Mouse (Mus musculus): Measurements from ENCODE around the gene Etv2. TPM values are rescaled to one million over a fixed set of nuclear protein-coding genes. Genes with fewer than 3 reads are reported as not detected.

The Etv2 gene
- not detected for total RNA-seq (2022)

DNA sequence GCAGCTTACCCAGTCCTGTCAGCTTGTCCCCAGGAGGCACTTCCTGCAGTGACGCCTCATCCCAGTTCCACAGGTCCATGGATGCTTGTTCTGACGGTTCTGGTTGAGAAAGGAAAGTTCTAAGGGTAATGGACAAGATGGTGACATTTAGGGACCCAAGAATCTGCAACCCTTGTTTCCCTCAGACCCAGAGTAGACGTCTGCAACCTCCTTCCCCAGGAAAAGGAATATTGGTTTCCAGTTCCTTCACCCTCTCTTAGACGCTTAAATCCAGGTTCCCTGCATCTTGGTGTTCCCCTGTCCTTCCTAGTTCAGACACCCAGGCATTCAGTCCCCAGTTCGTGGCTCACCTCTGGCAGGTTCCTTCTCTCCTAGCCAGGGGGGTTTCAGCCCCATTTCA, at the start of gene Etv2:
Gene Etv2, minus strand, starts transcription at position 101 of the 400 bp plus-strand sequence.
- no peak for DNase-seq (ENCODE audit: low spot score in 2 of 2)

DNA sequence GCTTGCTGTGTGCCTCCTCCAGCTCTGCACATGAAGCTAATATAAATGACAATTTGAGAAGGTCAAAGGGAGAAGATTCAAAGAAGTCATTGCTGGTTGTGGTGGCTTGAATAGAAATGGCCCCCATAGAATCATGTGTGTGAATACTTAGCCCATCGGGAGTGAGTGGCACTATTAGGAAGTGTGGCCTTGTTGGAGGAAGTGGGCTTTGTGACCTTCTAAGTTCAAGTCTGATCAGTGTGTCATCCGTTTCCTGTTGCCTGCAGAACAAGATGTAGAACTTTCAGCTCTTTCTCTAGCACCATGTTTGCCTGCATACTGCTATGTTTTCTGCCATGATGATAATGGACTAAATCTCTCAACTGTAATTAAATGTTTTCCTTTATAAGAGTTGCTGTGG, 47.8 kb upstream of the Etv2 start:
- DNase-seq (ENCODE audit: low spot score in 2 of 2) = no peak

DNA sequence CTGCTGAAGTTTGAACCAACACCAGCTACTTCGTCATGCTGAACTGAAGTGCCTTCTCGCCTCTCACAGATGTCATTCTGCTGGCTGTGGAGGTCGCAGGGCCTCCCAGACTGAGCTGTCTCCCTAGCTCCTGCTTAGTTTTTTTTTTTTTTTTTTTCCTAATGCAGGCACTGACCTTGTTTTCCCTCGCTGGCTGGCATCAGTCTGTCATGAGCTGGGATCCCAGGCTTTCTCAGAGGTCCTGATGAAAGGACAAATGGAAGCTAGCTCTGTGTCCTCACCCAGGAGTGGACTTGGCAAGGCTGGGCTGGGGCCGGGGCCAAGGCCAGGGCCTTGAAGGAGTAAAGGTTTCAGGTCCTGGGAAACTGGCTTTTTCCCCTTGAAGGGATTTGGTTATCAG, 46.2 kb upstream of the Etv2 start:
- no peak for DNase-seq (ENCODE audit: low spot score in 2 of 2)

DNA sequence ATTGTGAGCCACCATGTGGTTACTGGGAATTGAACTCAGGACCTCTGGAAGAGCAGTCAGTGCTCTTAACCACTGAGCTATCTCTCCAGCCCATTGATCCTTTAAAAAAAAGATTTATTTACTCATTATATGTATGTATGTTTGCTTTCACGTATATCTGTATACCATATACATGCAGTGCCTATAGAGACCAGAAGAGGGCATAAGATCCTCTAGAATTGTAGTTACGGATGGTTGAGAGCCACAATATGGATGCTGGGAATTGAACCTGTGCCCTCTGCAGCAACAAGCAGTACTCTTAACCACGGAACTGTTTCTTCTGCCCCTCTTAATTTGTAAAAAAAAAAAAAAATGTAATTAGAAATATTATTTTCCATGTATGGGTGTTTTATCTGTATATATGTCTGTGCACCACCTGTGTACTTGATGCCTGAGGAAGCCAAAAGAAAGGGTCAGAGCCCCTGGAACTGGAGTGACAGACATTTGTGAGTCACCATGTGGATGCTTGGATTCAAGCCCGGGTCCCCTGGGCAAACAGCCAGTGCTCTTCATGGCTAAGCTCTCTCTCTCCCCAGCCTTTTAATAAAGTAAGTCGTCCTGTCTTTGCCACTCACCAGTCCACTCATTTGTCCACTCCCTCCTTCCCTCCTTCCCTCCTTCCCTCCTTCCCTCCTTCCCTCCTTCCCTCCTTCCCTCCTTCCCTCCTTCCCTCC, 42.8 kb upstream of the Etv2 start:
- DNase-seq (ENCODE audit: low spot score in 2 of 2) = no peak

GRCm38 (mm10) chr7:30671480-30671879, 35.8 kb upstream of the Etv2 start, which contains the start of gene Pmis2:
Pmis2 (minus strand) TSS chr7:30671605.
- DNase-seq (ENCODE audit: low spot score in 2 of 2) = no peak

GRCm38 (mm10) chr7:30669229-30669628, 33.6 kb upstream of the Etv2 start:
- no peak for DNase-seq (ENCODE audit: low spot score in 2 of 2)

DNA sequence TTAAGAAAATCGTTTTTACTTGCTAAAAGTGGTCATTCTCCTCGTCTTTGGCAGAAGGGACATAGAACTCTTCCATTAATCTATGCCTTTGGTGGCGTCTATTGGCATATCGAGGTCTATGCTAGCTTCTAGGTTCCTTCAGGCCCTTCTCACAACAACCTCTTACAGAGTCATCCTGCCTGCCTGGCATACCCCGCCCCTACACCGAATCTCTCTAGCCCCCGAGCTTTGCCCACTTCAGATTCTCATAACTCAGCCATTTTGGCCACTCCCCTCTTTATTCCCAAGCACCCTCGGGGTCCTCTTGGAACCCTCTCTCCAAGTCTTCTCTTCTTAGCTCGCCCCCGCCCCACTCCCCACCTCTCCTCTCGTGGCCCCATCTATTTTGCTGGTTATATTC, 29.7 kb upstream of the Etv2 start:
- no peak for DNase-seq (ENCODE audit: low spot score in 2 of 2)

GRCm38 (mm10) chr7:30664529-30665200, 29.0 kb upstream of the Etv2 start, which contains the start of gene Haus5:
Haus5 (minus strand) TSS chr7:30664994.
- peak; percentile 78 to 90 for DNase-seq (ENCODE audit: low spot score in 2 of 2)

DNA sequence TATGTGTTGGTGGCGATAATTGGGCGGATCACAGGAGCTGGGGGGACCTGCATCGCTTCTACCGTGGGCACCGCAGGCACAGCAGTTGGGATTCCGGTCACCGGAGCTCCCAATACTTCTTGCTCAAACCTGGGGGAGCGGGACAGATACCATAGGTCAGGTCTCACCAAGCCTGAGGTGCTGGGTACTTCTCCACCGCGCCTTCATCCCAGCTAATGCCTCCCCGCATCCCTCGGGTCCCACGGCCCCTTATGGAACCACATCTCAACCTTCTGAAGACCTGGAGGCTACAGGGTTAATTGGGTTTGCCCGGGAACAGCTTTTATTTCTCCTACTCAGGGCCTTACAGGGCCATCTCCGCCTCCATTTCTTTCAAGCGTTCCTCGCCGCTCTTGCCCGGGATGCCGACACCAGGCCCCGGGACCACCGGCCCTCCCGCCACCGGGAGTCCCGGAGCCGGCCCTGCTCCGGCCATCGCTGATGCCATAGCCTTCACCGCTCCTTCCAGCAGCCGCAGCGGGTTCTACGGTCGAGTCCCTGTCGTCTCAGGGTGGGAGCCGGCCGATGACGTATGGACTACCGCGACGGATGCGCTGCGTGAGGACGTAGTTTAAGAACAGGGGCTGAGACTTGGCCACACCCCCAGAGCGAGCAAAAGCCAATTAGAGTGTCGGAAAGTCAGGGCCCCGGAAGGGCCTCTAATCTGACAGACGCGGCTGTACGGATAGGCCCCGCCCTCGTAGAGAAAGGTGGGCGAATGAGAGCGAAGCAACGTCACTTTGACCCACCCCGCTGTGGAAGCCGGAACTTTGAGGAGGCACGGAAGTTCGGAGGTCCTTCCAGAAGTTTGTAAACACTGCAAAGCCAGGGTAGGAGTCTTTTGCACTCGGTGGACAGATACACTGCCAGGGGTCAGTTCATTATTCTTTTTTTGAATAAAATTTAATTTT, 14.2 kb upstream of the Etv2 start, which contains the start of gene Rbm42:
Gene Rbm42, minus strand, starts transcription at position 727 of the 950 bp plus-strand sequence.
- peak; percentile 94 to 99 for DNase-seq (ENCODE audit: low spot score in 2 of 2)

GRCm38 (mm10) chr7:30639083-30639482, 3.4 kb upstream of the Etv2 start:
- DNase-seq (ENCODE audit: low spot score in 2 of 2) = no peak

DNA sequence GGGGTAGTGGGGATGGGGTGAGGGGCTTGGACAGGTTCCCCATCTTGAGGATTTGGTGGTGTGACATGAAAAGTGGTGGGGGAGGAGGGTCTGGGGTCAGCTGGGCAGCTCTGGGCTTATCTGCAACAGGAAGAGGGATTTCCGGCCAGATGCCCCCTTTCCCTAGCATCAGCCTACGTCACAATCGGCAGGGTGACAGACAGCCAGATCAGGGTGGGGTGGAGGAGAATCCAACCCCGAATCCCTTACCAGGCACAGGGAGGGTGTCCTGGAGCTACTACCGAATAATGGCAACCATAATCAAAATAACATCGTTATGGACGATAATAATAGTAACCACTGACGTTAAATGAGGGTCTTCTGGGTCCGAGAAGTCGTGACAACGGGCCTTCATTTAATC, 743 bp upstream of the Etv2 start:
- no peak for DNase-seq (ENCODE audit: low spot score in 2 of 2)

DNA sequence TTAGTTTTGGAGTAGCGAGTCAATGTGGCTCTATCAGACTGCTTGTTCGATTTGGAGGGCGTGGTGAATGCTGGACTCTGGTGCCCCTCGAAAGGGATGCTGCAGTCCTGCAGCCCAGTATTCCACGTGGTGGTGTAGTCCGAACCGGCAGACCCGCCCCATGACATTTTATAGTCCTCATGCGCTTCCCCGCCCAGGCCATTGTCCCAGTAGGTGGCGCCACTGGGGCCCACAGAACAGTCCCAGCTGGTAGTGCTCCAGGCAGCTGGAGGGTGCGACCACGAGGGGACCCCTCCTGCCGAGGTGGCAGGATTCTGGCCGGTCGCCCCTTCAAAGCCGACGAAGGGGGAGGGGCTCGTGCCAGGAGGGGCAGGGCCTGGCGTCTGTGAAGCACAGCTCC, 1.0 kb downstream of the Etv2 start:
- DNase-seq (ENCODE audit: low spot score in 2 of 2) = no peak

DNA sequence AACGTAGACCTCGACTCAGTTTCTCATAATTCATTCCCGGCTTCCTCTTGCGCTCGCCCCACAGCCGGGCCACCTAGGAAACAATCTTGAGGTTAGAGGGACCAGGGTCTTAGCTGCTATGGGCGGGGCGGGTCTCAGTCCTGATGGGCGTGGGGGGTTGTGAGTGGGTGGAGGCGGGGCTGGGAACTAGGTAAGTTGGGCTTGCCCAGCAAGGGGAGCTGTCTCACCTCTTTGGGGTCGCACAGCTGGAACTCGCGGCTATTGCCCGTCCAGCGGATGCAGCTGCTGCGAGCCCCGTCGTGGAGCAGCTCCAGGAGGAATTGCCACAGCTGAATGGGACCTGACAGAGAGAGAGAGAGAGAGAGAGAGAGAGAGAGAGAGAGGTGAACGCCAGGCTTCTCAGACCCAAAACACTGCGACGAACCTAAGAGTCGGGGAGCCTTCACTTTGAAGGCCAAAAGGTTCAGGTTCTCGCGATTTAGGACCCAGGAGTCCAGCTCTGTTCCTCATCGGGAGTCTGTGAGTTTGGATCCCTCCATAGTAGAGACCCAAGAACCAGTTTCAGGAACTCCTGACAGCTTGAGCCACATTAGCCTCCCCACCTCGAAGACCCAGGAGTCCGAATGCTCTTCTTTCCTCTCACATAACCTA, 1.8 kb downstream of the Etv2 start:
- DNase-seq (ENCODE audit: low spot score in 2 of 2) = no peak

DNA sequence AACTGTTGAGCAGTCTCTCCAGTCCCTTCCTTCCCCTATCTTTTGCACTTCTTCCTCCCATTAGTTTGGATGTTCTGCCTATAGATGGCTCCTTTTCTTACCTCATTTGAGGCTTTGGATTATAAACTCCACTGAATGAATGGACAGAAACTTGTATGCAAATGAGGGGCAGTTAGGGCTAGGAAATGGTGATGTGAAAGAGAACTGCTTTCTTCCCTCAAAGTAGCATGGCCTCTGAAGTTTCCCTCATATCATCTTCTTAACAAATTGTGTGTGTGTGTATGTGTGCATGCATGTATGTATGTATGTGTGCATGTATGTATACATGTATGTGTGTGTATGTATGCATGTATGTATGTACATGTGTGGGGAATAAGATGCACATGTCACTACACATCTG, 6.6 kb downstream of the Etv2 start:
- DNase-seq (ENCODE audit: low spot score in 2 of 2) = no peak

DNA sequence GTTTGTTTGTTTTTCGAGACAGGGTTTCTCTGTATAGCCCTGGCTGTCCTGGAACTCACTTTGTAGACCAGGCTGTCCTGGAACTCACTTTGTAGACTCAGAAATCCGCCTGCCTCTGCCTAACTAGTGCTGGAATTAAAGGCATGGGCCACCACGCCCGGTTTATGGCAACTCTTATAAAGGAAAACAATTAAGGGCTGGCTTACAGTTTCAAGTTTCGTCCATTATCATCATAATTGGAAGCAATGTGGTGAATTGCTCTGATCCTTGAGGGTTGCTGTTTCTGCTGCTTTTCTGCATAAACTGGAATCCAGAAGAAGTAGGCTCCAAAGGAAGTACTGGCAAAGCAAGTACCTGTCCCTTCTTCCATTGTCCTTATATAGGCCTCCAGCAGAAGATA, 9.0 kb downstream of the Etv2 start:
- no peak for DNase-seq (ENCODE audit: low spot score in 2 of 2)

GRCm38 (mm10) chr7:30625530-30626384, 9.9 kb downstream of the Etv2 start, which contains the start of gene Cox6b1:
Cox6b1 (minus strand) TSS chr7:30626151.
- DNase-seq (ENCODE audit: low spot score in 2 of 2) = peak; percentile 54 to 81

GRCm38 (mm10) chr7:30619202-30619601, 16.4 kb downstream of the Etv2 start:
- no peak for DNase-seq (ENCODE audit: low spot score in 2 of 2)

DNA sequence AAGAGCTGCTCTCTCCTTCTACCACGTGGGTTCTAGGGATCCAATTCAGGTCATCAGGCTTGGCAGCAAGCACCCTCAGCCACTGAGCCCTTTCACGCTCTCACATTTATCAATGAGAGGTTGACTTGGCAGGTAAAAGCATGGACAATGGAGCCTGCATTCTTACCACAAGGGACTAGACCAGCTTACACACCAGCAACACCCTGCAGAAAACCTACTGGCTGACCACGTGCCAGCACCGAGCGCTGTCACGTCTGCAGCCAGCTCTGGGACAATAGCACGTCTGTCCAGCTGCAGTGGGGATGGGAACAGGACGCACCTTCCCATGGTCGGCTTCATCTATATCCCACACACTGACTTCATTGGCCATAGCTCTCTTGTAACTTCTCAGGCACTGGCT, 17.0 kb downstream of the Etv2 start:
- DNase-seq (ENCODE audit: low spot score in 2 of 2) = no peak

DNA sequence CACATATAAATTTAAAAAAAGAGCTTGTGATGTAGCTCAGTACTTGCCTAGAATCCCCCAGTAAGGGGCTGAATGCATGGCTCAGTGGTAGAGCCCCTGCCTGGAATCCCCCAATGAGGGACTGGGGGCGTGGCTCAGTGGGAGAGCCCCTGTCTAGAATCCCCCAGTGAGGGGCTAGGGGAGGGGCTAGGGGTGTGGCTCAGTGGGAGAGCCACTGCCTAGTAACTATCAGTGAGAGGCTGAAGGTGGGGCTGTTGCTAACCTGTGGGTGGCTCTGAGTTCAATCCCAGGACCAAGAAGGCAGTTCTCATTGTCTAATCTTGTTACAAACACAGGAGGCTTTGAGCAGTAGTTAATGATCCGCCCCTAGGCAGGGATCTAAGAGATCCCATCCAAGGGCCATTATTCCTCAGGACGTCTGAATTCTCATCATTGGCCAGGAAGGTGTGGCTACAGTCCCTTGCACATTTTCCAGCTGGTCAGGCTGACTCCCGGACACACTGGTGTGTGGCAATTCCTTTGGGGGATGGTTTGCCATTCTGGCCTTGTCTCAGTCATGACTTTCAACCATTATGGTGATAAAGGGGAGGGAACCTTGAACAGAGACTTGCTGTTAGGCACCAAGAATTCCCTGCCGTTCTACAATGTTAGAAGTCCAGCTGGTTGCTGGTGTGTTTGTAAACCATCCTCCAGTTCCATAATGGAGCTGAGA, 20.4 kb downstream of the Etv2 start:
- DNase-seq (ENCODE audit: low spot score in 2 of 2) = no peak

GRCm38 (mm10) chr7:30614454-30614853, 21.2 kb downstream of the Etv2 start:
- no peak for DNase-seq (ENCODE audit: low spot score in 2 of 2)

Data from left cerebral cortex, adult 8-10 months (tissue).